Mouse (Mus musculus) liver, adult 2 months (tissue): ENCODE data around the gene Gfral.

Experiments used
- CTCF ChIP-seq: fragments of 200-500 bp; IDR thresholded peaks from 2 replicates; pipeline ENCODE4 v1.5.1; 2011; ENCODE audit warnings: low read depth, low read length, control low read depth
- POLR2A ChIP-seq: fragments of 200-500 bp; IDR thresholded peaks from 2 replicates; pipeline ENCODE4 v1.6.1; 2011; ENCODE audit warnings: low read length, control low read depth; ENCODE audit not compliant: insufficient read depth; ENCODE audit errors: extremely low read depth

DNA sequence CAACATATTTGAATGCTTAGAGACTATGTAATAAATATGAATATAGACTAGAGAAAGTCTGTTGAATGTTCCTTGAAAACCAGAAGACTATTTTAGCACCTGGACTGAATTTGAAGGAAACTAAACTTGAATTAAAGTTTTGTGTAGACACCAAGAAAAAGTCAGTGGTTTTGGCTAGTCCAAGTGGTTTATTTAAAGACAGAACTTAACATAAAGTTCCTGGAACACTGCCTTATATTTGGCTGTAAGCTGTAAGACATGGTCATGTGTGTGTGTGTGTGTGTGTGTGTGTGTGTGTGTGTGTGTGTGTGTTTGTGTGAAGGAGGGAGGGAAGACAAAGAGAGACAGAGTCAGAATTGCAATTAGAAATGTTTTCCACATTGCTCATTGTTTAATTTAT, 34.2 kb downstream of the Gfral start:
- TF ChIP-seq CTCF (no peak), POLR2A (no peak)
